Mouse (Mus musculus) activated CD4-positive, CD25-positive, alpha-beta regulatory T cell, adult 9 weeks (primary cell): Measurements from ENCODE around the gene Trem3. TPM values are rescaled to one million over a fixed set of nuclear protein-coding genes. Genes with fewer than 3 reads are reported as not detected.

Source experiments
- polyA plus RNA-seq: library from polyadenylated mRNA; unstranded; fragments of 100-300 nt; shearing (Covaris generic); gene quantifications from one replicate; pipeline ENCODE4 v1.2.1, GENCODE M21; 2017

Trem3 gene
- not detected for polyA plus RNA-seq

DNA sequence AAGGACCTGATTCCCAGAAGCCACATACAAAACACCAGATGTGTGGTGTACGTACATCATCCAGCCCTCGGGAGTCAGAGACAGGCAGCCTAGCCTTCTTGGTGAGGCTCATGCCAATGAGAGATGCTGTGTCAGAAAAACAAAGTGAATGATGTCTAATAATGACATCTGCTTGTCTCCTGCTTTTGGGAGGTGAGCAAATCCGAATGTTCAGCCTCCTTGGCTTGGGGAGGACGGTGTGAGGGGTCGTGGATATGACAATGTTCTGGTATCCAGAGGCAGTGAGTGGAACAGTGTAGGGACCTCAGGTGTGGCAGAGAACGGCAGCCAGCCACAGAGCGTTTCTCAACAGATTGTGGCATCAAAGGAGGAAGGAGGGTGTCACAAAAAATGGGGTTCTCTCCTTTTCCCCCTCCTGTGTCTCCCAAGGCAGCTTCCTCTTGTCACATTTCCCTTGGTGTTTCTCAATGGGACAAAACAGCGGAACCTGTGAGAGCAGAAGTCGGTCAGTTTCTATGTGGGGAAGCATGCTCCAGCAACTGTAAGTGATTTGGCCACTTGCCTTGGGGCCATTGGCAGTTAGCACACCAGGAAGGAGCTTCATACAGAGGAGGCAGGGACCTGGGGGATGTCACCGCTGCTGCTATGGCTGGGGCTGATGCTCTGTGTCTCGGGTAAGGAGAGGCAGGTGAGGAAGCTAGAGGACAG is at the start of gene Trem3:
Gene Trem3 (plus strand): TSS at position 557 of the 708 bp plus-strand sequence.

DNA sequence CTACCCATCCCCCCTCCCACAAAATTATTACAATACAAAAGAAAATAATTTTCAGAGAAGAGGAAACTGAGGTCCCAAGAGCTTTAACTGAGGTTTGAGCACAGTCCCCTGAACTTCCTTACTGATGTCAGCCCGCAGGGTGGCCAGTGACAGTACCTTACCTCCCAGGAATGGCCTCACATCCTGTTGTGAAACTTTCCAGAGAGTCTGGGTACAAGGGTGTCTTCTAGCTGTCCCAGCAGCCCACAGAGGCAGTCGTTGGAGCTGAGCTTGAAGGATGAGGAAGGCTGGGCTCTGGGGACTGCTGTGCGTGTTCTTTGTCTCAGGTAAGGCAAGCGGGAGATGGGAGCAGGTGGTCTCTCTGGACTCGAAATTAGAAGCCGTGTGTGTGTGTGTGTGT is 15.1 kb upstream of the Trem3 start, which contains the start of gene Trem1:
Gene Trem1 (plus strand): TSS at position 251 of the 400 bp plus-strand sequence.

DNA sequence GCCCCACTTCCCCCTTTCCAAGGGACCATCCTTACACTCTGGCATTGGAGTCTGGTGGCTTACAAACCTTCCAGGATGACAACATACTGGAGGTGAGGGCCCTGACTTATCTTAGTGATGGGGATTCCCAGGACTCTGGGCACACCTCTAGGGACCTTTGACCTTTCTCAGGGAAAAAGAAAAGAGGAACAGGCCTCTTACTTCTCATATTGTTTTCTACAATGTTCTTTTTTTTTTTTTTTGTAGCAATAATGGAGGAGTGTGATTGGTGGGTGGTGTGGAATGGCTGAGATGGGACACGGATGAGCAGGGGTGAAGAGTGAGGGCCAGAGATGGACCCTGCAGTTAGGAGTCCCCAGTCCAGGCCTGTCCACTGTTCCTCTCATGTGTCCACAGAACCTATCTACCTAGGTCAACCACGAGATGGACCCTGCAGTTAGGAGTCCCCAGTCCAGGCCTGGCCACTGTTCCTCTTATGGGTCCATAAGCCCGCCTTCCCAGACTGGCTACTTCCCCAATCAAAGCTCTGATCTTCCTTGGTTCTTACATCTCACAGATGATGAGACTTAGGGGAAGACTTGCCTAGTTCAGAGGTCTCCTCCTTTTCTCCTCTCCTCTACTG is 16.3 kb downstream of the Trem3 start, which contains the start of gene Treml4:
Gene Treml4 (plus strand): TSS at position 555 of the 622 bp plus-strand sequence.

DNA sequence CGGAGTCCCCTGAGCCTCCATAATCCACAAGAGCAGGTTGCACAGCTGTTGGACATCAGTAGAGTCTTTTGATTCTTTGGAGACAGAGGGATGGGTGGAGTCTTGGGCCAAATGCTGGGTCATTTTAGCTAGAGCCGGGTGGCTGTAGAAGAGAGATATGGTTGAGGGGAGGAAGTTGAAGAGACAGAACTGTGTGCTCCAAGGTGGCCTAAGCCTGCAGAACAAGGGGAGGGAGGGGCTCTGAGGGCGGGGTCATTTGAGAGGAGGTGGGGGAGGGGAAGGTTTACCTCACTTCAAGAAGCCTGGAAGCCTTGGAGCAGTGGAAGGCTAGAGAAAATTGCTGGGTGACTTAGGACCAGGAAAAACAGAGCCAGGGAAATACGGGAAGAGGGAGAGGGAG is 51.6 kb downstream of the Trem3 start, which contains the start of gene Treml2:
Gene Treml2 (plus strand): TSS at position 296 of the 400 bp plus-strand sequence.

Other genes with a start within 250 kb of the Trem3 start
- not detected for gene 1700122O11Rik, start 209.5 kb upstream of the Trem3 start, polyA plus RNA-seq
- gene 1700067P10Rik, start 158.5 kb upstream of the Trem3 start, polyA plus RNA-seq: not detected
- not detected for gene 9830107B12Rik, start 101.5 kb upstream of the Trem3 start, polyA plus RNA-seq
- not detected for gene A530064D06Rik, start 80.5 kb upstream of the Trem3 start, polyA plus RNA-seq
- gene Trem1, start 15.0 kb upstream of the Trem3 start, polyA plus RNA-seq: not detected
- gene Treml4, start 16.5 kb downstream of the Trem3 start, polyA plus RNA-seq: 1.6 TPM
- 31.1 TPM for gene Treml2, start 51.7 kb downstream of the Trem3 start, polyA plus RNA-seq
- gene B430306N03Rik, start 68.4 kb downstream of the Trem3 start, polyA plus RNA-seq: 2.4 TPM
- not detected for gene Trem2, start 98.6 kb downstream of the Trem3 start, polyA plus RNA-seq
- not detected for gene Treml1, start 112.1 kb downstream of the Trem3 start, polyA plus RNA-seq
- gene Nfya, start 162.1 kb downstream of the Trem3 start, polyA plus RNA-seq: 7.5 TPM
- 83.3 TPM for gene Oard1, start 162.2 kb downstream of the Trem3 start, polyA plus RNA-seq
- 9.1 TPM for gene Apobec2, start 185.2 kb downstream of the Trem3 start, polyA plus RNA-seq
- gene Tspo2, start 203.7 kb downstream of the Trem3 start, polyA plus RNA-seq: 0.37 TPM
- gene Unc5cl, start 207.1 kb downstream of the Trem3 start, polyA plus RNA-seq: 40.4 TPM